Mouse (Mus musculus) CH12.LX (cell line): ENCODE data around the gene Eefsec. TPM values are rescaled to one million over a fixed set of nuclear protein-coding genes. Genes with fewer than 3 reads are reported as not detected.

Experiments used
- DNase-seq: peaks from one replicate; pipeline ENCODE4 v3.0.0-alpha.2; 2013; ENCODE audit errors: extremely low read depth
- H3K27ac ChIP-seq: 2 replicates; pipeline ENCODE4 v1.5.1; 2012; ENCODE audit warnings: low read depth, mild to moderate bottlenecking, control low read depth, moderate library complexity; ENCODE audit not compliant: insufficient read depth
- H3K27me3 ChIP-seq: replicated peaks from 2 replicates; pipeline ENCODE3; 2012; ENCODE audit warnings: inconsistent platforms
- H3K36me3 ChIP-seq, 2 experiments: replicated peaks in 1 of 2; 2 replicates each; pipeline versions ENCODE3 to v1.6.1; 2012; ENCODE audit warnings: inconsistent platforms in 1 of 2, low read length in 1 of 2, mild to moderate bottlenecking in 1 of 2, mixed read lengths in 1 of 2, moderate library complexity in 1 of 2; ENCODE audit not compliant: control insufficient read depth in 1 of 2, insufficient read depth in 1 of 2
- H3K4me1 ChIP-seq, 2 experiments: 2 replicates each; pipeline ENCODE4 v1.6.1; 2012; ENCODE audit warnings: inconsistent platforms in 1 of 2, moderate library complexity in 1 of 2; ENCODE audit not compliant: insufficient read depth in 2 of 2, control insufficient read depth in 1 of 2
- H3K4me2 ChIP-seq: 2 replicates; pipeline ENCODE4 v1.6.1; 2012; ENCODE audit warnings: low read depth, mild to moderate bottlenecking, control low read depth; ENCODE audit not compliant: poor library complexity, insufficient read depth, severe bottlenecking
- H3K4me3 ChIP-seq, 3 experiments: fragments of 150-350 bp in 1 of 3; sonication (generic) in 1 of 3; replicated peaks in 1 of 3; 2 replicates each; pipeline versions ENCODE3 to v1.5.1; 2011 to 2012; ENCODE audit warnings: low read depth in 2 of 3, low read length in 2 of 3, mild to moderate bottlenecking in 2 of 3, moderate library complexity in 2 of 3, control low read depth in 1 of 3, improper control_type of control experiment in 1 of 3, inconsistent platforms in 1 of 3, mixed read lengths in 1 of 3; ENCODE audit not compliant: poor library complexity in 1 of 3
- H3K79me2 ChIP-seq: replicated peaks from 2 replicates; pipeline ENCODE4 v1.6.1; 2012; ENCODE audit warnings: mild to moderate bottlenecking, moderate library complexity; ENCODE audit not compliant: control insufficient read depth, poor library complexity, insufficient read depth, severe bottlenecking; ENCODE audit errors: extremely low read depth
- H3K9ac ChIP-seq: 2 replicates; pipeline ENCODE4 v1.6.1; 2012; ENCODE audit warnings: low read depth, mild to moderate bottlenecking, control low read depth, moderate library complexity; ENCODE audit not compliant: insufficient read depth
- H3K9me3 ChIP-seq: replicated peaks from 2 replicates; pipeline ENCODE3; 2012; ENCODE audit warnings: low read length, inconsistent platforms, mixed read lengths
- E2F4 ChIP-seq: IDR thresholded peaks from 2 replicates; pipeline ENCODE4 v1.6.1; 2011; ENCODE audit warnings: low read depth, low read length, improper control_type of control experiment; ENCODE audit not compliant: insufficient replicate concordance
- EP300 ChIP-seq: IDR thresholded peaks from 2 replicates; pipeline ENCODE4 v1.6.1; 2011; ENCODE audit warnings: low read length, improper control_type of control experiment
- JUN ChIP-seq: IDR thresholded peaks from 2 replicates; pipeline ENCODE4 v1.6.1; 2011; ENCODE audit warnings: low read depth, mild to moderate bottlenecking, low read length, improper control_type of control experiment, moderate library complexity; ENCODE audit not compliant: insufficient read depth
- JUND ChIP-seq: conservative IDR thresholded peaks from 2 replicates; pipeline ENCODE4 v1.6.1; 2011; ENCODE audit warnings: low read depth, low read length, improper control_type of control experiment
- KAT2A ChIP-seq: IDR thresholded peaks from 2 replicates; pipeline ENCODE4 v1.6.1; 2012; ENCODE audit warnings: low read length, improper control_type of control experiment, inconsistent platforms; ENCODE audit not compliant: insufficient replicate concordance
- MAX ChIP-seq: IDR thresholded peaks from 2 replicates; pipeline ENCODE4 v1.6.1; 2011; ENCODE audit warnings: low read length, improper control_type of control experiment
- MAZ ChIP-seq: IDR thresholded peaks from 2 replicates; pipeline ENCODE4 v1.6.1; 2012; ENCODE audit warnings: low read depth, mild to moderate bottlenecking, inconsistent platforms, low read length, improper control_type of control experiment, moderate library complexity
- MEF2A ChIP-seq: IDR thresholded peaks from 2 replicates; pipeline ENCODE4 v1.6.1; 2014; ENCODE audit warnings: low read depth, mild to moderate bottlenecking, inconsistent platforms, low read length, improper control_type of control experiment, borderline replicate concordance
- MYC ChIP-seq: IDR thresholded peaks from 2 replicates; pipeline ENCODE4 v1.6.1; 2011; ENCODE audit warnings: low read depth, mild to moderate bottlenecking, improper control_type of control experiment, low read length
- PAX5 ChIP-seq: IDR thresholded peaks from 2 replicates; pipeline ENCODE4 v1.6.1; 2012; ENCODE audit warnings: low read length, inconsistent platforms, mixed read lengths
- POLR2A ChIP-seq: IDR thresholded peaks from 2 replicates; pipeline ENCODE4 v1.6.1; 2011; ENCODE audit warnings: low read depth, mild to moderate bottlenecking, improper control_type of control experiment, low read length
- SMC3 ChIP-seq: IDR thresholded peaks from 2 replicates; pipeline ENCODE4 v1.6.1; 2011; ENCODE audit warnings: low read depth, low read length, improper control_type of control experiment
- TBP ChIP-seq: conservative IDR thresholded peaks from 2 replicates; pipeline ENCODE4 v1.6.1; 2011; ENCODE audit warnings: low read depth, low read length, improper control_type of control experiment
- UBTF ChIP-seq: IDR thresholded peaks from 2 replicates; pipeline ENCODE4 v1.6.1; 2012; ENCODE audit warnings: low read depth, mild to moderate bottlenecking, inconsistent platforms, low read length, improper control_type of control experiment, moderate library complexity
- ZC3H11A ChIP-seq: IDR thresholded peaks from 2 replicates; pipeline ENCODE4 v1.6.1; 2012; ENCODE audit warnings: low read depth, mild to moderate bottlenecking, inconsistent platforms, low read length, improper control_type of control experiment
- ZKSCAN1 ChIP-seq: IDR thresholded peaks from 2 replicates; pipeline ENCODE4 v1.6.1; 2012; ENCODE audit warnings: low read depth, inconsistent platforms, low read length, improper control_type of control experiment, borderline replicate concordance
- ZMIZ1 ChIP-seq: IDR thresholded peaks from 2 replicates; pipeline ENCODE4 v1.6.1; 2012; ENCODE audit warnings: low read depth, mild to moderate bottlenecking, inconsistent platforms, low read length, improper control_type of control experiment
- ZNF384 ChIP-seq: IDR thresholded peaks from 2 replicates; pipeline ENCODE4 v1.6.1; 2012; ENCODE audit warnings: low read depth, low read length, improper control_type of control experiment, inconsistent platforms
- dilution Hi-C: fragments of 300-500 bp; cut with MboI; formaldehyde crosslinking; loops from 2 replicates; pipeline ENCODE4 v1.14.3; 2020; ENCODE audit warnings: low sequenced_read_pairs; ENCODE audit not compliant: extremely low pct_unique_long_range_greater_than_20kb, extremely low pct_ligation_motif_present
- in situ Hi-C: fragments of 300-500 bp; cut with MboI; formaldehyde crosslinking; loops from 3 replicates; pipeline ENCODE4 v1.14.3; 2019; ENCODE audit warnings: low sequenced_read_pairs, low pct_ligation_motif_present, low pct_unique_long_range_greater_than_20kb, mixed read lengths
- polyA plus RNA-seq: library from polyadenylated mRNA; unstranded; fragments of >175 nt; gene quantifications from 2 replicates; pipeline ENCODE4 v1.2.1, GENCODE M21; 2012; ENCODE audit warnings: low read depth; ENCODE audit not compliant: insufficient read length
- total RNA-seq, 2 experiments: library from RNA; depleted of rRNA; stranded (reverse); fragments of 300-350 nt in 1 of 2; fragments of >200 nt in 1 of 2; gene quantifications; 2 replicates each; pipeline ENCODE4 v1.2.3; 2012 to 2014

The Eefsec gene
- total and polyA plus RNA-seq, 3 experiments: 26.2 to 48.8 (median 32.1) TPM

- H3K9ac ChIP-seq: no peak overlapping the region
- no peaks in the 10 kb centered on the region; a peak in 1 of 4 replicates for H3K4me1 ChIP-seq
- H3K4me3 ChIP-seq: no peak overlapping the region
- dilution Hi-C loops: no loop called here
- peaks cover 53% of the 10 kb centered on the region for H3K27me3 ChIP-seq
- H3K9me3 ChIP-seq: no peaks in the 10 kb centered on the region
- DNase-seq: no peak
- H3K27ac ChIP-seq: no peak overlapping the region
- no peak for TF ChIP-seq KAT2A
- TF ChIP-seq ZMIZ1: no peak
- TF ChIP-seq E2F4: no peak
- TF ChIP-seq MAZ: no peak
- TF ChIP-seq, all 38 proteins: peak for 0
- Histone ChIP-seq H3K79me2 (no peaks in the 10 kb centered on the region), H3K36me3 (no peaks in the 10 kb centered on the region), H3K4me2 (no peak overlapping the region)
- in situ Hi-C loops: loop anchor here (10.0 kb wide), 1 partner anchor 51 kb away; no protein-coding TSS in a partner anchor
These were observed 210.9 kb downstream of the Eefsec start for GRCm38 (mm10) chr6:88235461-88235860.

GRCm38 (mm10) chr6:88233996-88234395, 212.3 kb downstream of the Eefsec start:
- TF ChIP-seq MEF2A: no peak
- no peak for TF ChIP-seq POLR2A
- TF ChIP-seq MAZ: no peak
- TF ChIP-seq ZC3H11A: no peak
- in situ Hi-C loops (loop anchor here (10.0 kb wide), 1 partner anchor 49 kb away; no protein-coding TSS in a partner anchor), dilution Hi-C loops (no loop called here)

GRCm38 (mm10) chr6:88232221-88232620, 214.1 kb downstream of the Eefsec start:
- TF ChIP-seq PAX5: no peak
- no peak for TF ChIP-seq EP300
- no peak for TF ChIP-seq POLR2A
- TF ChIP-seq MAZ: no peak
- TF ChIP-seq ZNF384: no peak
- no peak for TF ChIP-seq UBTF
- no peak for TF ChIP-seq ZKSCAN1
- no peak for TF ChIP-seq MYC
- no peak for TF ChIP-seq TBP
- no peak for TF ChIP-seq KAT2A
- no peak for TF ChIP-seq MAX
- no peak for TF ChIP-seq MEF2A
- no peak for TF ChIP-seq JUND
- no peak for TF ChIP-seq JUN
- TF ChIP-seq SMC3: no peak
- H3K36me3 ChIP-seq: no peaks in the 10 kb centered on the region
- no peaks in the 10 kb centered on the region for H3K9me3 ChIP-seq
- peaks cover 0 to 2% of the 10 kb centered on the region in 2 experiments; a peak in 2 of 4 replicates for H3K4me1 ChIP-seq
- no peak overlapping the region for H3K4me2 ChIP-seq
- dilution Hi-C loops: no loop called here
- H3K4me3 ChIP-seq: no peak overlapping the region
- no peak overlapping the region for H3K27ac ChIP-seq
- H3K79me2 ChIP-seq: no peaks in the 10 kb centered on the region
- peaks cover 73% of the 10 kb centered on the region for H3K27me3 ChIP-seq
- DNase-seq: no peak
- in situ Hi-C loops: loop anchor here (10.0 kb wide), 1 partner anchor 47 kb away; no protein-coding TSS in a partner anchor
- H3K9ac ChIP-seq: no peak overlapping the region

More at GRCm38 (mm10) chr6:88233996-88234395, 212.3 kb downstream of the Eefsec start:
- Histone ChIP-seq H3K79me2 (no peaks in the 10 kb centered on the region), H3K9me3 (no peaks in the 10 kb centered on the region), H3K36me3 (no peaks in the 10 kb centered on the region), H3K4me2 (no peak overlapping the region), H3K4me3 (no peak overlapping the region), H3K9ac (no peak overlapping the region), H3K27me3 (peaks cover 64% of the 10 kb centered on the region), H3K4me1 (no peaks in the 10 kb centered on the region), H3K27ac (no peak overlapping the region)
- no peak for DNase-seq
